Mouse (Mus musculus): Measurements from ENCODE around the gene Slc13a3. TPM values are rescaled to one million over a fixed set of nuclear protein-coding genes. Genes with fewer than 3 reads are reported as not detected.

The Slc13a3 gene
- total and polyA plus RNA-seq, 3 experiments, result not detected

- TF ChIP-seq SMC3 (IDR thresholded peaks at IDR 0.05; ENCODE audit: low read depth, low read length), result no peak
- TF ChIP-seq MAFK (IDR thresholded peaks at IDR 0.05; ENCODE audit: insufficient replicate concordance, low read length), result no peak
- no peak for TF ChIP-seq MXI1 (IDR thresholded peaks at IDR 0.05; ENCODE audit: low read depth, low read length)
- no peak for TF ChIP-seq POLR2A (IDR thresholded peaks at IDR 0.05; ENCODE audit: low read depth, low read length)
- TF ChIP-seq GABPA (IDR thresholded peaks at IDR 0.05; ENCODE audit: insufficient replicate concordance, low read depth, low read length), result no peak
- TF ChIP-seq EP300 (IDR thresholded peaks at IDR 0.05; ENCODE audit: low read length), result no peak
- no peak for TF ChIP-seq ZC3H11A (IDR thresholded peaks at IDR 0.05; ENCODE audit: low read depth, low read length)
- no peak for TF ChIP-seq MAZ (IDR thresholded peaks at IDR 0.05; ENCODE audit: low read depth, low read length)
- no peak for TF ChIP-seq IRF4 (IDR thresholded peaks at IDR 0.05; ENCODE audit: low read depth, low read length)
- no peak for TF ChIP-seq BHLHE40 (IDR thresholded peaks at IDR 0.05; ENCODE audit: low read depth, low read length)
- in situ Hi-C loops (cut with MboI; ENCODE audit: low pct_ligation_motif_present, low pct_unique_long_range_greater_than_20kb, low sequenced_read_pairs), result no loop called here
- no peak for DNase-seq (ENCODE audit: extremely low read depth)
- H3K9ac ChIP-seq (ENCODE audit: insufficient read depth, low read depth), result no peak overlapping the region
- H3K4me1 ChIP-seq (ENCODE audit: control insufficient read depth in 1 of 2, insufficient read depth in 2 of 2), result peaks cover 3 to 17% of the 10 kb centered on the region in 2 experiments; a peak in 3 of 4 replicates
- peaks cover 5% of the 10 kb centered on the region; the same call in 1 of the 2 replicates for H3K79me2 ChIP-seq (replicated peaks; ENCODE audit: control insufficient read depth, extremely low read depth, insufficient read depth, poor library complexity, severe bottlenecking)
- H3K27me3 ChIP-seq (replicated peaks), result peaks cover 38% of the 10 kb centered on the region
- no peak overlapping the region for H3K4me2 ChIP-seq (ENCODE audit: insufficient read depth, low read depth, poor library complexity, severe bottlenecking)
- dilution Hi-C loops (cut with MboI; ENCODE audit: extremely low pct_ligation_motif_present, extremely low pct_unique_long_range_greater_than_20kb, low sequenced_read_pairs), result no loop called here
- H3K4me3 ChIP-seq (replicated peaks in 1 of 3; ENCODE audit: low read depth in 2 of 3, low read length in 2 of 3, poor library complexity in 1 of 3), result no peak overlapping the region
- H3K36me3 ChIP-seq (replicated peaks in 1 of 2; ENCODE audit: control insufficient read depth in 1 of 2, insufficient read depth in 1 of 2, low read length in 1 of 2), result peaks cover 12 to 15% of the 10 kb centered on the region in 2 experiments
- H3K27ac ChIP-seq (ENCODE audit: insufficient read depth, low read depth), result no peak overlapping the region
- H3K9me3 ChIP-seq (replicated peaks; ENCODE audit: low read length), result peaks cover 12% of the 10 kb centered on the region
These were observed 21.5 kb upstream of the Slc13a3 start for GRCm38 (mm10) chr2:165494495-165494894.

DNA sequence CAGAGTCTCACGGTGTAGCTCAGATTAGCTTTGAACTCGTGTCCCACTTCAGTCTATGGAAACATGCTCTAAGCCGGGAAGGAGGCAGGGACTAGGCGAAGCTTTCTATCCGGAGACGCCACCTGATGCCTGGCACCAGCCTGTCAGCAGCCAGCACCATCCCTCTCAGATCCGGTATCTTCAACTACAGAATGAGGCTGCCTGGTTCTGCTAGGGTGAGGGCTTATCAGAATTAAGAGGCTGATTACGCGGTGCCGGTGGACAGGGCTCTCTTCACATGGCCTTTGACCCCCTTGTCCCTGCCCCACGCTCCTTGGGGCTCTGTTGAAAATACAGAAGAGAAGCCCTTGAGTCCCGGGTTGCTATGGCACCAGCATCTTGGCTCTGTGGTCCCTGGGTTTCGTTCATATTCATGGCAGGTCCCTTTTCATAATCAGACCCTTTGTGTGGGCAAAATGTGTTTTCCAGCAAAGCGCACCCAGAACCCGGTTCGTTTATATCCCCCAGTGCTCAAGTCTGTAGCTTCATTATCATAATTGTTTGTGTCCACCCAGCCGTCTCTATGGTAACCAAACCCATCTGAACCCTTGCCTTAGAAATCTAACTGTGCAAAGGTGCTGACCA, 20.7 kb upstream of the Slc13a3 start:
- Histone ChIP-seq H3K36me3 (replicated peaks in 1 of 2; ENCODE audit: control insufficient read depth in 1 of 2, insufficient read depth in 1 of 2, low read length in 1 of 2) (peaks cover 15 to 23% of the 10 kb centered on the region in 2 experiments), H3K4me1 (ENCODE audit: control insufficient read depth in 1 of 2, insufficient read depth in 2 of 2) (peaks cover 3 to 17% of the 10 kb centered on the region in 2 experiments; a peak in 3 of 4 replicates), H3K4me2 (ENCODE audit: insufficient read depth, low read depth, poor library complexity, severe bottlenecking) (peak overlapping the region; percentile 68), H3K79me2 (replicated peaks; ENCODE audit: control insufficient read depth, extremely low read depth, insufficient read depth, poor library complexity, severe bottlenecking) (peaks cover 5% of the 10 kb centered on the region; the same call in 1 of the 2 replicates), H3K27ac (ENCODE audit: insufficient read depth, low read depth) (no peak overlapping the region), H3K4me3 (replicated peaks in 1 of 3; ENCODE audit: low read depth in 2 of 3, low read length in 2 of 3, poor library complexity in 1 of 3) (peak overlapping the region; percentile 63 to 85 (median 64)), H3K27me3 (replicated peaks) (peaks cover 30% of the 10 kb centered on the region), H3K9me3 (replicated peaks; ENCODE audit: low read length) (peaks cover 12% of the 10 kb centered on the region), H3K9ac (ENCODE audit: insufficient read depth, low read depth) (peak overlapping the region; percentile 23; the same call in 1 of the 2 replicates)
- in situ Hi-C loops (cut with MboI; ENCODE audit: low pct_ligation_motif_present, low pct_unique_long_range_greater_than_20kb, low sequenced_read_pairs) (no loop called here), dilution Hi-C loops (cut with MboI; ENCODE audit: extremely low pct_ligation_motif_present, extremely low pct_unique_long_range_greater_than_20kb, low sequenced_read_pairs) (no loop called here)
- TF ChIP-seq NRF1 (IDR thresholded peaks at IDR 0.05; ENCODE audit: low read depth, low read length), result no peak
- no peak for TF ChIP-seq USF1 (IDR thresholded peaks at IDR 0.05; ENCODE audit: low read depth, low read length)
- TF ChIP-seq SIN3A (IDR thresholded peaks at IDR 0.05; ENCODE audit: low read length), result no peak
- no peak for TF ChIP-seq ZKSCAN1 (IDR thresholded peaks at IDR 0.05; ENCODE audit: borderline replicate concordance, low read depth, low read length)
- no peak for TF ChIP-seq JUN (IDR thresholded peaks at IDR 0.05; ENCODE audit: insufficient read depth, low read depth, low read length)
- DNase-seq (ENCODE audit: extremely low read depth), result no peak
